Mouse (Mus musculus) heart, embryonic 12.5 days (tissue): ENCODE data around the gene Adipor2. TPM values are rescaled to one million over a fixed set of nuclear protein-coding genes. Genes with fewer than 3 reads are reported as not detected.
"Not testable (repeated sequence)": the region's sequence is repeated elsewhere in the genome, so short reads cannot be mapped to it uniquely, and the experiment has no call there.

ENCODE experiments used
- ATAC-seq: fragments of 200-750 bp; cut with Nextera tagmentation; 2 replicates; pipeline ENCODE4 v1.8.0; 2017; ENCODE audit warnings: moderate TSS enrichment, moderate library complexity; ENCODE audit not compliant: insufficient number of reproducible peaks, low FRiP score
- H3K27ac ChIP-seq: fragments of 300-500 bp; sonication (generic); 2 replicates; pipeline ENCODE4 v1.5.1; 2016; ENCODE audit warnings: mild to moderate bottlenecking, moderate library complexity; ENCODE audit not compliant: poor library complexity, severe bottlenecking
- H3K27me3 ChIP-seq: fragments of 300-500 bp; sonication (generic); replicated peaks from 2 replicates; pipeline ENCODE4 v1.6.1; 2016; ENCODE audit warnings: mild to moderate bottlenecking, moderate library complexity
- H3K36me3 ChIP-seq: fragments of 300-500 bp; sonication (generic); 2 replicates; pipeline ENCODE4 v1.6.1; 2016; ENCODE audit warnings: mild to moderate bottlenecking, moderate library complexity
- H3K4me1 ChIP-seq: fragments of 300-500 bp; sonication (generic); replicated peaks from 2 replicates; pipeline ENCODE4 v1.6.1; 2016; ENCODE audit warnings: mild to moderate bottlenecking
- H3K4me2 ChIP-seq: fragments of 300-500 bp; sonication (generic); 2 replicates; pipeline ENCODE4 v1.6.1; 2016; ENCODE audit warnings: mild to moderate bottlenecking, moderate library complexity
- H3K4me3 ChIP-seq: fragments of 300-500 bp; sonication (generic); 2 replicates; pipeline ENCODE4 v1.5.1; 2016; ENCODE audit warnings: mild to moderate bottlenecking
- H3K9ac ChIP-seq: fragments of 300-500 bp; sonication (generic); 2 replicates; pipeline ENCODE4 v1.6.1; 2016; ENCODE audit warnings: mild to moderate bottlenecking, moderate library complexity
- H3K9me3 ChIP-seq: fragments of 300-500 bp; sonication (generic); replicated peaks from 2 replicates; pipeline ENCODE4 v1.6.1; 2016; ENCODE audit warnings: mild to moderate bottlenecking, moderate library complexity
- WGBS: fragments of 180-500 bp; shearing (Covaris S2); methylation state at CpG from one replicate; pipeline ENCODE4 v1.1.7; 2016; 5-methylcytosine and 5-hydroxymethylcytosine counted together
- polyA plus RNA-seq: library from polyadenylated mRNA; unstranded; fragments of >200 nt; fragmentation: Nextera tagmentation; extraction: Ambion mirVana; gene quantifications from 2 replicates; pipeline ENCODE4 v1.2.1, GENCODE M21; 2016

Gene Adipor2
- polyA plus RNA-seq, 1 experiment from 2014 or later: 27.8 TPM

DNA sequence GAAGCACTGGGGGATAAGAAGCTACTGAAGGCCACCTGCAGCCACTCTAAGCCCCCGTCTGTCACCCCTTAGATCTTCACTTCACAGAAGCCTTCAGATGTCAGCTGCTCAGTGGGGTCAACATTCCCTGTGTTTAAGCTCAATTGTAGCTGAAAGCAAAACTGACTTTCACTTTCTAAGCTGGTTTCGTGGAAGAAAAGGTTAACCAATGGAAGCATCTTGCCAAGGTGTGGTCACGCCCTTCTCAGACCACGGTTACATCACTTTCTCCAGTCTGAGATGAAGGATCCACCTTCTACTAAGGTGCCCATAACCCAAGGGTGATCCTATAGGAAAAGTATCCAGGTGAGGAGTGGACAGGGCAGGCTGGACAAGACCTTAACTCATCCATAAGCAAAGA lies 50.7 kb downstream of the Adipor2 start:
- H3K9me3 ChIP-seq, H3K4me1 ChIP-seq, H3K27me3 ChIP-seq, H3K4me3 ChIP-seq, H3K4me2 ChIP-seq, H3K27ac ChIP-seq, H3K9ac ChIP-seq, ATAC-seq: not testable (repeated sequence)
- H3K36me3 ChIP-seq: peaks cover 36% of the 10 kb centered on the region
- WGBS: 80% methylated on average over 4 of the region's 4 CpGs

- H3K4me2 ChIP-seq: no peak overlapping the region
- H3K36me3 ChIP-seq: peaks cover 52% of the 10 kb centered on the region
- H3K9me3 ChIP-seq: no peaks in the 10 kb centered on the region
- no peak overlapping the region for H3K4me3 ChIP-seq
- 93% methylated on average over 5 of the region's 5 CpGs for WGBS
- no peaks in the 10 kb centered on the region for H3K27me3 ChIP-seq
- H3K9ac ChIP-seq: no peak overlapping the region
- H3K27ac ChIP-seq: no peak overlapping the region
- peaks cover 11% of the 10 kb centered on the region; the same call in 1 of the 2 replicates for H3K4me1 ChIP-seq
- ATAC-seq: no peak
These were observed 53.9 kb downstream of the Adipor2 start for GRCm38 (mm10) chr6:119363593-119363992.

DNA sequence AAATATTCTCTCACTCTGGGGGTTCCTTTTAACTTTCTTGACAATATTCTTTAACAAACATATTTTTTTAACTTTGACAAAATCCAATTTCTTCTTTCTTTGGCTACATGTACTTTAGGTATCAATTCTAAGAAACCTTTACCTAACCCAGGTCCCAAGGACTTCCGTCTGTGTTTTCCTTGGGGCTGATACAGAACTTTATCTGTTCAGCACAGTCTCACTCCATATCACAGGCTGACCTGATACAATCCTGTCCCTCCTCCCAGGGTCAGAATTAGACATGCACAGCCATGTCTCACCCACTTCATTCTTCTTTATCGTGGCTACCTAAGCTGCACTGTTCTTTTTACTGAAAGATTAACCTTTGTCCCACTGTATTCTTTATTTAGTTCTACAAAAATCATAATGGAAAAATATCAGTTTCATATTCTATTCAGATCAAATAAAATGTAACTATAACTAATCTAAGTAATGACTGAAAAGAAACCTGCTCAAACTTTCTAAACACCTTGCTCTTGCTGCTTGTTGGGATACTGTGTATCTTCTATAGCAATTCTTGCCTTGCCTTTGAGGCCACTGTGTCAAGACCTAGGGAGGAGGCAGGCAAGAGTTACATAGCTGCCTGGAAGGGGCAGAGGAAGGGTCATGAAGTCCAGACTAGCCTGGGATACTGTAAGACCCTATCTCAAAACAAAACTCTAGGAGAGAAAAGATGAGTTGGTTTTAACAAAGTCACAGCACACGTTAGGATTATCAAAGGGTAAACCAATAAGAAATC lies 56.4 kb downstream of the Adipor2 start:
- H3K27me3 ChIP-seq: no peaks in the 10 kb centered on the region
- no peaks in the 10 kb centered on the region for H3K9me3 ChIP-seq
- H3K4me2 ChIP-seq: no peak overlapping the region
- no peak overlapping the region for H3K9ac ChIP-seq
- ATAC-seq: peak; percentile 69; the same call in 1 of the 2 replicates
- no peak overlapping the region for H3K27ac ChIP-seq
- no peak overlapping the region for H3K4me3 ChIP-seq
- peaks cover 62% of the 10 kb centered on the region for H3K36me3 ChIP-seq
- WGBS: 56% methylated on average over 3 of the region's 3 CpGs
- peaks cover 11% of the 10 kb centered on the region; the same call in 1 of the 2 replicates for H3K4me1 ChIP-seq

GRCm38 (mm10) chr6:119360250-119360649 lies 57.3 kb downstream of the Adipor2 start:
- H3K36me3 ChIP-seq: peaks cover 64% of the 10 kb centered on the region
- not testable (repeated sequence) for H3K9me3 ChIP-seq, H3K4me2 ChIP-seq, H3K9ac ChIP-seq, ATAC-seq, H3K4me3 ChIP-seq, H3K27ac ChIP-seq, H3K27me3 ChIP-seq
- peaks cover 11% of the 10 kb centered on the region; the same call in 1 of the 2 replicates for H3K4me1 ChIP-seq
- WGBS: 85% methylated on average over 6 of the region's 6 CpGs

- H3K4me1 ChIP-seq: peaks cover 9% of the 10 kb centered on the region; the same call in 1 of the 2 replicates
- 91% methylated on average over 8 of the region's 8 CpGs for WGBS
- ATAC-seq: no peak
- no peak overlapping the region for H3K9ac ChIP-seq
- no peak overlapping the region for H3K27ac ChIP-seq
- no peaks in the 10 kb centered on the region for H3K27me3 ChIP-seq
- peaks cover 76% of the 10 kb centered on the region for H3K36me3 ChIP-seq
- H3K9me3 ChIP-seq: no peaks in the 10 kb centered on the region
- no peak overlapping the region for H3K4me3 ChIP-seq
- H3K4me2 ChIP-seq: no peak overlapping the region
These were observed 59.4 kb downstream of the Adipor2 start for GRCm38 (mm10) chr6:119358020-119358571.

DNA sequence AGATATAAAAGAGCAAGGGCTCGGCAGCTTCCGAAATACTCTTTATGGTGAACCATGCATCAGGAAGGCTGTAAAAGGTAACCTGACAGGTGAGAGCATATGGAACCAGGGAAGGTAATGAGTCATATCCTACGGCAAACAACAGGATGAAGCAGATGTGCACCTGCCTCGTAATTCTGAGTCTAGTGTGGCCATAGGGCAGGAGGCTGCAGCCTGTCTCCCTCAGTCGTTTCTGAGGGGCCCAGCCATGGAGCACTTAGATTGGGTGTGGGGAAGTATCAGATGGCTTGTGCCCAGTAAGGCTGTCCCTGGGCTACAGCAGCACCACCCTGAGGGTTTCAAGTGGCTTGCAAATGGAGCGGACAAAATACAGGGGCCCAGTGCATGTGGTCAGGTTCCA lies 65.0 kb downstream of the Adipor2 start:
- H3K27me3 ChIP-seq: no peaks in the 10 kb centered on the region
- H3K27ac ChIP-seq: no peak overlapping the region
- 77% methylated on average over 6 of the region's 6 CpGs for WGBS
- peaks cover 42% of the 10 kb centered on the region for H3K36me3 ChIP-seq
- no peak for ATAC-seq
- H3K4me1 ChIP-seq: peaks cover 9% of the 10 kb centered on the region
- H3K9ac ChIP-seq: no peak overlapping the region
- H3K4me3 ChIP-seq: no peak overlapping the region
- no peak overlapping the region for H3K4me2 ChIP-seq
- no peaks in the 10 kb centered on the region for H3K9me3 ChIP-seq

GRCm38 (mm10) chr6:119351656-119352055 lies 65.8 kb downstream of the Adipor2 start:
- 70% methylated on average over 8 of the region's 8 CpGs for WGBS
- Histone ChIP-seq H3K36me3 (peaks cover 35% of the 10 kb centered on the region), H3K4me2 (no peak overlapping the region), H3K9me3 (no peaks in the 10 kb centered on the region), H3K9ac (no peak overlapping the region), H3K27me3 (no peaks in the 10 kb centered on the region), H3K4me3 (no peak overlapping the region), H3K4me1 (peaks cover 9% of the 10 kb centered on the region), H3K27ac (no peak overlapping the region)
- ATAC-seq: no peak

DNA sequence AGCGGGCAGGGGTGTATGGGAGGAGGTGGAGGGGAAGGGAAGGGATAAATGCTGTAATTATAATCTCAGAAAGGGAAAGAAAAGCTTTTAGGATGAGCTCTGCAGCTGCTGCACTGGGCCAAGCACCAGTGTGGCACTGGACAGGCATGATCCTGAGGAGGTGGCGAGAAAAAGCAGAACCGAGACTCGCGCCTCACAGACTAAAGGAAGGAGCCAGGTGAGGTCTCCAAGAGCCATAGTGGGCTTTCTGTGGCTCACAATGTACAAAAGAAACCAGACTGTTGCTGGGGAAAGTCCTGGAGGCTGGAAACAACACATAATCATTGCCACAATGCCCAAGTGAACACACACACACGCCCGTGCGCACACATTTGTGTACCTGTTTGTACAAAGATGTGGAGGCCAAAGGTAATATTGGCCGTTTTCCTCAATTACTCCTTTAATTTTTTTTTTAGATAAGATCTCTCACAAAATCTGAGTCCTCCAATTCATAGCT lies 66.8 kb downstream of the Adipor2 start:
- whole genome bisulfite sequencing: 86% methylated on average over 9 of the region's 9 CpGs
- no peak overlapping the region for H3K4me2 ChIP-seq
- H3K36me3 ChIP-seq: peaks cover 26% of the 10 kb centered on the region
- no peak overlapping the region for H3K9ac ChIP-seq
- H3K27ac ChIP-seq: no peak overlapping the region
- no peak for ATAC-seq
- no peak overlapping the region for H3K4me3 ChIP-seq
- H3K4me1 ChIP-seq: peaks cover 9% of the 10 kb centered on the region
- H3K9me3 ChIP-seq: no peaks in the 10 kb centered on the region
- no peaks in the 10 kb centered on the region for H3K27me3 ChIP-seq

- ATAC-seq: no peak
These were observed 69.3 kb downstream of the Adipor2 start for GRCm38 (mm10) chr6:119348234-119348633.

GRCm38 (mm10) chr6:119347813-119348212 lies 69.7 kb downstream of the Adipor2 start:
- 68% methylated on average over 5 of the region's 5 CpGs for WGBS
- no peak for ATAC-seq

More at GRCm38 (mm10) chr6:119348234-119348633, 69.3 kb downstream of the Adipor2 start:
- H3K27me3 ChIP-seq: no peaks in the 10 kb centered on the region
- H3K27ac ChIP-seq: no peak overlapping the region
- peaks cover 2% of the 10 kb centered on the region for H3K36me3 ChIP-seq
- 0% methylated on average over 1 of the region's 1 CpGs for WGBS
- H3K4me2 ChIP-seq: no peak overlapping the region
- H3K9ac ChIP-seq: no peak overlapping the region
- no peaks in the 10 kb centered on the region for H3K9me3 ChIP-seq
- H3K4me3 ChIP-seq: no peak overlapping the region
- peaks cover 9% of the 10 kb centered on the region for H3K4me1 ChIP-seq

DNA sequence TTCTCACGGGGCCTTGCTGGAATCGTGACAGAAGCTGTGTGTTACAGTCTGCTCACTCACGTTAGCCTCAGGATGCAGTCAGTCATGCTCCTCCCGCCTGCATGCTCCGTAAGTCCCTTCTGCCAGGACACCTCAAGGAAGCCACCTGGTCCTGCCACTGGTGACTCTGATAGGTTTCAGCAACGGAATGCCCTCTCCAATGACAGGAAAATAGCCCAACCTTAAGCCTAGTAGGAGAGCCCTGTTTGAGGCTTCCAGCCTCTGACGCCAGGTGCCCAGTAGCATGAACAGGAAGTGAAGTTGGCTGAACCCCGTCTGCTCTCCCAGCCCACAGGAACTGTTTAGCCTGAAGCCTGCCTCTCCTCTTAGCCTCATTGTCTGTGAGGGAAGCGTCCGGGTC lies 71.2 kb downstream of the Adipor2 start:
- ATAC-seq: no peak
- no peaks in the 10 kb centered on the region for H3K4me1 ChIP-seq
- H3K9ac ChIP-seq: no peak overlapping the region
- no peaks in the 10 kb centered on the region for H3K36me3 ChIP-seq
- WGBS: 58% methylated on average over 10 of the region's 10 CpGs
- no peak overlapping the region for H3K27ac ChIP-seq
- no peaks in the 10 kb centered on the region for H3K9me3 ChIP-seq
- no peak overlapping the region for H3K4me2 ChIP-seq
- H3K27me3 ChIP-seq: no peaks in the 10 kb centered on the region
- no peak overlapping the region for H3K4me3 ChIP-seq

More at GRCm38 (mm10) chr6:119347813-119348212, 69.7 kb downstream of the Adipor2 start:
- no peaks in the 10 kb centered on the region for H3K9me3 ChIP-seq
- no peak overlapping the region for H3K4me3 ChIP-seq
- no peak overlapping the region for H3K27ac ChIP-seq
- H3K9ac ChIP-seq: no peak overlapping the region
- H3K36me3 ChIP-seq: no peaks in the 10 kb centered on the region
- H3K4me1 ChIP-seq: peaks cover 9% of the 10 kb centered on the region
- no peaks in the 10 kb centered on the region for H3K27me3 ChIP-seq
- H3K4me2 ChIP-seq: no peak overlapping the region
